Mouse (Mus musculus) limb, embryonic 10.5 days (tissue): ENCODE measurements at regions not wholly inside any gene's neighbourhood (a gene's known extent, or its start where the extent isn't known, plus 50 kb on each side); places are given as distances from the start of the nearest gene placed in this dataset.
A peak's percentile ranks its signal among the peaks of the same experiment; 100 is the strongest.

Experiments
- DNase-seq: peaks from one replicate; pipeline ENCODE4 v3.0.0-alpha.2; 2017; ENCODE audit warnings: low spot score
- H3K27ac ChIP-seq: fragments of 300-500 bp; sonication (generic); 2 replicates; pipeline ENCODE4 v1.5.1; 2016; ENCODE audit warnings: mild to moderate bottlenecking
- H3K27me3 ChIP-seq: fragments of 300-500 bp; sonication (generic); 2 replicates; pipeline ENCODE4 v1.6.1; 2016; ENCODE audit warnings: low read depth, mild to moderate bottlenecking; ENCODE audit not compliant: poor library complexity, severe bottlenecking
- H3K36me3 ChIP-seq: fragments of 300-500 bp; sonication (generic); 2 replicates; pipeline ENCODE4 v1.6.1; 2016; ENCODE audit warnings: mild to moderate bottlenecking, moderate library complexity
- H3K4me1 ChIP-seq: fragments of 300-500 bp; sonication (generic); 2 replicates; pipeline ENCODE4 v1.6.1; 2016
- H3K4me3 ChIP-seq: fragments of 300-500 bp; sonication (generic); 2 replicates; pipeline ENCODE4 v1.5.1; 2016; ENCODE audit warnings: mild to moderate bottlenecking, moderate library complexity
- H3K9me3 ChIP-seq: fragments of 300-500 bp; sonication (generic); replicated peaks from 2 replicates; pipeline ENCODE4 v1.6.1; 2016; ENCODE audit warnings: mild to moderate bottlenecking
- WGBS: fragments of 180-500 bp; shearing (Covaris S2); methylation state at CpG from one replicate; pipeline ENCODE4 v1.1.7; 2016; 5-methylcytosine and 5-hydroxymethylcytosine counted together

- H3K27ac ChIP-seq = no peak overlapping the region; the same call in 1 of the 2 replicates
- DNase-seq = no peak
- no peak overlapping the region for H3K4me3 ChIP-seq
Measured at GRCm38 (mm10) chr5:133173155-133173723, 630.1 kb upstream of the Auts2 start.

GRCm38 (mm10) chr5:133172686-133173085 is 629.5 kb upstream of the Auts2 start:
- H3K27ac ChIP-seq = no peak overlapping the region
- no peaks in the 10 kb centered on the region for H3K36me3 ChIP-seq
- no peaks in the 10 kb centered on the region for H3K27me3 ChIP-seq
- no peaks in the 10 kb centered on the region for H3K9me3 ChIP-seq
- 81% methylated on average over 4 of the region's 4 CpGs for WGBS
- H3K4me3 ChIP-seq = no peak overlapping the region
- no peak for DNase-seq
- peaks cover 22% of the 10 kb centered on the region for H3K4me1 ChIP-seq

More at GRCm38 (mm10) chr5:133173155-133173723, 630.1 kb upstream of the Auts2 start:
- WGBS = 48% methylated on average over 6 of the region's 6 CpGs
- Histone ChIP-seq H3K27me3 (no peaks in the 10 kb centered on the region), H3K9me3 (no peaks in the 10 kb centered on the region), H3K36me3 (no peaks in the 10 kb centered on the region), H3K4me1 (peaks cover 17% of the 10 kb centered on the region)

GRCm38 (mm10) chr5:133171266-133171665 is 628.1 kb upstream of the Auts2 start:
- Histone ChIP-seq H3K4me1 (peaks cover 36% of the 10 kb centered on the region), H3K9me3 (no peaks in the 10 kb centered on the region), H3K4me3 (no peak overlapping the region), H3K36me3 (no peaks in the 10 kb centered on the region), H3K27me3 (no peaks in the 10 kb centered on the region), H3K27ac (no peak overlapping the region)
- 57% methylated on average over 1 of the region's 1 CpGs for WGBS
- no peak for DNase-seq

- Histone ChIP-seq H3K27me3 (no peaks in the 10 kb centered on the region), H3K4me1 (peaks cover 42% of the 10 kb centered on the region), H3K36me3 (no peaks in the 10 kb centered on the region), H3K27ac (peak overlapping the region; percentile 78), H3K4me3 (no peak overlapping the region), H3K9me3 (no peaks in the 10 kb centered on the region)
- WGBS = 50% methylated on average over 2 of the region's 2 CpGs
- no peak for DNase-seq
Measured at GRCm38 (mm10) chr5:133167576-133167975, 624.4 kb upstream of the Auts2 start.

GRCm38 (mm10) chr5:133167001-133167461 is 623.9 kb upstream of the Auts2 start:
- Histone ChIP-seq H3K4me1 (peaks cover 42% of the 10 kb centered on the region), H3K4me3 (no peak overlapping the region), H3K27ac (peak overlapping the region; percentile 78), H3K27me3 (no peaks in the 10 kb centered on the region), H3K9me3 (no peaks in the 10 kb centered on the region), H3K36me3 (no peaks in the 10 kb centered on the region)
- DNase-seq = peak; percentile 43
- WGBS = 11% methylated on average over 5 of the region's 5 CpGs

GRCm38 (mm10) chr5:133156115-133156857 is 613.1 kb upstream of the Auts2 start:
- no peak overlapping the region for H3K27ac ChIP-seq
- no peaks in the 10 kb centered on the region for H3K9me3 ChIP-seq
- peaks cover 7% of the 10 kb centered on the region; the same call in 1 of the 2 replicates for H3K4me1 ChIP-seq
- H3K4me3 ChIP-seq = no peak overlapping the region
- no peaks in the 10 kb centered on the region for H3K36me3 ChIP-seq
- 44% methylated on average over 5 of the region's 5 CpGs for WGBS
- no peaks in the 10 kb centered on the region for H3K27me3 ChIP-seq
- DNase-seq = no peak

GRCm38 (mm10) chr5:133145996-133146395 is 602.9 kb upstream of the Auts2 start:
- Histone ChIP-seq H3K27ac (no peak overlapping the region), H3K4me3 (no peak overlapping the region), H3K4me1 (peaks cover 7% of the 10 kb centered on the region; the same call in 1 of the 2 replicates), H3K27me3 (no peaks in the 10 kb centered on the region), H3K9me3 (no peaks in the 10 kb centered on the region), H3K36me3 (no peaks in the 10 kb centered on the region)
- DNase-seq = no peak

- Histone ChIP-seq H3K27ac (no peak overlapping the region), H3K27me3 (no peaks in the 10 kb centered on the region), H3K4me1 (peaks cover 7% of the 10 kb centered on the region; the same call in 1 of the 2 replicates), H3K4me3 (no peak overlapping the region), H3K9me3 (no peaks in the 10 kb centered on the region), H3K36me3 (no peaks in the 10 kb centered on the region)
- no peak for DNase-seq
- WGBS = 100% methylated on average over 1 of the region's 1 CpGs
Measured at GRCm38 (mm10) chr5:133143679-133144078, 600.5 kb upstream of the Auts2 start.

GRCm38 (mm10) chr5:133142401-133143115 is 599.4 kb upstream of the Auts2 start:
- Histone ChIP-seq H3K27me3 (no peaks in the 10 kb centered on the region), H3K4me3 (no peak overlapping the region), H3K4me1 (peaks cover 7% of the 10 kb centered on the region; the same call in 1 of the 2 replicates), H3K9me3 (no peaks in the 10 kb centered on the region), H3K27ac (no peak overlapping the region), H3K36me3 (no peaks in the 10 kb centered on the region)
- no peak for DNase-seq
- 80% methylated on average over 11 of the region's 11 CpGs for WGBS

- Histone ChIP-seq H3K4me1 (no peaks in the 10 kb centered on the region), H3K36me3 (no peaks in the 10 kb centered on the region), H3K27ac (no peak overlapping the region), H3K4me3 (no peak overlapping the region), H3K27me3 (no peaks in the 10 kb centered on the region), H3K9me3 (no peaks in the 10 kb centered on the region)
- DNase-seq = no peak
- WGBS = 90% methylated on average over 2 of the region's 2 CpGs
Measured at GRCm38 (mm10) chr5:133131042-133131441, 587.9 kb upstream of the Auts2 start.

GRCm38 (mm10) chr5:133130316-133130715 is 587.2 kb upstream of the Auts2 start:
- Histone ChIP-seq H3K9me3 (no peaks in the 10 kb centered on the region), H3K4me3 (no peak overlapping the region), H3K27ac (no peak overlapping the region), H3K27me3 (no peaks in the 10 kb centered on the region), H3K4me1 (no peaks in the 10 kb centered on the region), H3K36me3 (no peaks in the 10 kb centered on the region)
- no peak for DNase-seq
- WGBS = 83% methylated on average over 6 of the region's 6 CpGs

GRCm38 (mm10) chr5:133124223-133124622 is 581.1 kb upstream of the Auts2 start:
- WGBS = 94% methylated on average over 2 of the region's 2 CpGs
- H3K9me3 ChIP-seq = no peaks in the 10 kb centered on the region
- H3K36me3 ChIP-seq = no peaks in the 10 kb centered on the region

GRCm38 (mm10) chr5:133113946-133114345 is 570.8 kb upstream of the Auts2 start:
- WGBS = 87% methylated on average over 4 of the region's 4 CpGs
- no peak overlapping the region for H3K4me3 ChIP-seq
- 0 out of 2 replicates have a peak, but pooled peaks cover 5% of the 10 kb centered on the region for H3K4me1 ChIP-seq
- no peaks in the 10 kb centered on the region for H3K9me3 ChIP-seq
- no peak overlapping the region for H3K27ac ChIP-seq
- H3K36me3 ChIP-seq = no peaks in the 10 kb centered on the region
- no peak for DNase-seq
- 0 out of 2 replicates have a peak, but pooled peaks cover 7% of the 10 kb centered on the region for H3K27me3 ChIP-seq

More at GRCm38 (mm10) chr5:133124223-133124622, 581.1 kb upstream of the Auts2 start:
- no peaks in the 10 kb centered on the region for H3K4me1 ChIP-seq
- DNase-seq = no peak
- H3K27ac ChIP-seq = no peak overlapping the region
- no peaks in the 10 kb centered on the region for H3K27me3 ChIP-seq
- H3K4me3 ChIP-seq = no peak overlapping the region
